Mouse (Mus musculus): ENCODE measurements around the gene Mrps6.

The Mrps6 gene

GRCm38 (mm10) chr16:92127226-92127625 lies 69.2 kb downstream of the Mrps6 start:
- no peak for DNase-seq

GRCm38 (mm10) chr16:92127666-92128065 lies 69.6 kb downstream of the Mrps6 start:
- DNase-seq, result no peak

GRCm38 (mm10) chr16:92129843-92130242 lies 71.8 kb downstream of the Mrps6 start:
- no peak for DNase-seq

DNA sequence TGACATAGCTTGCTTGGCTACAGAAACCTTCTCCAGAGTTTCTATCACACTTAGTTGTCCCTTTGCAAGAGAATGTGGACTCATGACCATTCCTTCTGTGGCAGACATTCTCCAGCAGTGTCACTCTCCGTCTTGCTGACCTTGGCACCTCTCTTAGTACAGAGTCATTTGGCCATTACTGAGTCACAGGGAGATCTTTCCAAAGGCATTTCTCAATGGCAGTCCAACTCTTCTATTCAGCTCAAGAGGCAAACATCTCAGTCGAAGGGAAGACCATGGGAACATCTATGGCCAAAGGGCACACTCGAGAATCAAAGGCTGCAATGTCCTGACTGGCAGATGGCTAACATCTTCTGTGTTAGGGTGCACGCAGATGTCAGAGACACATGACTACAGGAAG lies 74.4 kb downstream of the Mrps6 start:
- no peak for DNase-seq

DNA sequence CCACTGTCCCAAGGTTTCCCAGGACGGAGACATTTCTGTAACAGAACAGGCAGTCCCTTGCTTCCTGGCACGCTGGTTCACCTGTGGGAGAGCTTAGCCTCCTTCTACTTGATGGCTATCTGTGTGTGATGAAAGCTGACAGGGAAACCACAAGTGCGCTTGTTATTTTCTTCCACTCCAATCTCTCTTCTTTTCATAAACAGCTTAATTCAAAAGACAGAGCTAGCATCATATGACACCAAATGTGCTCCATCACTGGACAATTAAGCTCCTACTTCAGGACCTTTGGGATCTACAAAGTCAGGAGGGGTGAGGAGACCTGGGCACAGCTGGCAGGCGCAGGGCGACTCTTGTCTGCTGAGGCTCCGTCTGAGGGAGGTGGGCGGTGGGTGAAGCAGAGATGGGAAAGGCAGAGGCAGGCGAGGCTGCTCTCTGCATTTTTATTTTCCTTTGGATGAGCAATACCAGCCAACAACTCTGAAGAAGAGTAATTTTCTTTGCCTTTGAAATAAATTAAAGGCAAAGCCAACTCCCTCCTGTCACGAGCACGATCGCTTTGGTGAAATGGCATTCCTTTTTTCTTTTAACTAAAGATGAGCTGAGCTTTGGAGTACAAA lies 76.2 kb downstream of the Mrps6 start:
- no peak for DNase-seq

GRCm38 (mm10) chr16:92136275-92136674 lies 78.2 kb downstream of the Mrps6 start:
- DNase-seq, result no peak

GRCm38 (mm10) chr16:92139386-92140261 lies 81.6 kb downstream of the Mrps6 start:
- DNase-seq, result no peak

DNA sequence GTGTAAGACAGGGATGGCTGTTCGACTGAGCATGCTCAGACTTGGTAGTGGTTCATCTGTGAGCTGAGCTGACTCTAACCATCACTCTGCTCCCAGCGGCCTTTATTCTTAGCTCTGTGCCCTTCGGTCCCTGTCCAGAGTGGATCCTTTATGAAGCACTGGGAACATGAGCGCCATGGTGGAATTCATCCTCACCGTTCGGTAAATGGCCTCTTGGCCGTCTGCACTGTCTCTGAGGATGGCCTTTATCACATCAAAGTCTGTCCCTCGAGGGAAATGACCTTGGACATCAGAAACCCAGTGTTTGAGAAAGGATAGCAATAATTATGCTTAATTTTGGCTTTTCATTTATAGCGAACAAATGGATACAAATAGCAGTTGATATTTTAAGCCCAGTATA lies 82.3 kb downstream of the Mrps6 start:
- no peak for DNase-seq

- no peak for DNase-seq
Measured at GRCm38 (mm10) chr16:92141021-92141420, 83.0 kb downstream of the Mrps6 start.

DNA sequence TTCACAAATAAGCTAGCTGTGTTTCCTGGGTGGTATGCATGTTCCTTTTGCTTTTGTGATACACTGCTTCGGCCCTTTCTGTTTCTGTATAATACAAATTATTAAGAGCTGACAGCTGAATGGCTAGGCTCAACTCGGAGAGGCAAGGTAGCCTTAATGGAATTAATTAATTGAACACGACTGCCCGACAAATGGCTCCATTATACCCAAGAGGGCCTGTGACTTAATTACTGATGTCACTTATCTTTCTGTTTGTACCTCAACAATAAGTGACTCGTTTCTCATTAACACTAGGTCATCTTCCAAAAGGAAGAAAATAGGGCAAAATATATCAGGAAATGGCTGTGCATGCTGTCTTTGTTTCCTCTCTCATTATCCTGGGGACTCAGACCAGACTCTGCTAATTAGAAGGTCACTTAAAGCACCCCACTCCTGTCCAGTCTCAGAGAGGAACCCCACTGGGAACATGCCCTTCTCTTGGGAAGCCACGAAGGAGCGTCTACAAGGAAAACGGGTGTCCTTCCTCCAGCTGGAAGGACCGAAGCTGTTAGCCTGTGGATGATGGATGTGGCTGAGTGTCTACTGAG lies 84.4 kb downstream of the Mrps6 start:
- DNase-seq, result no peak

DNA sequence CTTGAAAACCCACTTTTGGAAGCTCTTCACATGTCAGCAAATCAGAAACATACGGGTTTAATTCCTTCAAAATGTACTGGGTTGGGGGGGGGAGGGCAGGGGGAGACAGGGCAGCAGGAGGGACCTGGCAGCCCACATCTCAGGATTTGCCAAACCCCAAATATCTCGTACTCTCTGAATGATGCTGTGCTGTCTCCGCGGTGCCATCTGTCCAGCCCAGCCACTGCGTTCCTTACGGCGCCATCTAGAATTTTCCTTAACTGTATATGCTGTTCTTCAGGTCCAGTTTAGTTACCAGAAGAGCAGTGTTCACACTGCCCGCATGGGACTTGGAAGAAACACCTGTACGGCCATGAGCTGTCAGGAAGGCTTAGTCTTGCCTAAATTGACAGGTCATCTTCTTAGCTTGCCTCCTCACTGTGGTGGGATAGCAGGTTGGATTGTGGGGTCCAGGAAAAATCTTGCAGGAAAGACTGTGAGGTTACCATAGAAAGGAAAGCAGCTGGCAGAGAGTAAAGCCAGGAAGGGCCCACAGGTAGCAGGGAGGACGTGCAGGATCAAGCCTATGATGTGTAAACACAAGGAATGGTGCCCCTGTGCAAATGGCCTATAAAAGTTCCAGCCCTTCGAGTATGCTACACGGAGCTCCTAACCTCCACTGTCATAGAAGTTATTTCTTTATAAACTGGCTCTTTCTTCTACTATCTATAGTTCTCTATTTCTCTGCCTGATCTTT lies 89.7 kb downstream of the Mrps6 start:
- no peak for DNase-seq

DNA sequence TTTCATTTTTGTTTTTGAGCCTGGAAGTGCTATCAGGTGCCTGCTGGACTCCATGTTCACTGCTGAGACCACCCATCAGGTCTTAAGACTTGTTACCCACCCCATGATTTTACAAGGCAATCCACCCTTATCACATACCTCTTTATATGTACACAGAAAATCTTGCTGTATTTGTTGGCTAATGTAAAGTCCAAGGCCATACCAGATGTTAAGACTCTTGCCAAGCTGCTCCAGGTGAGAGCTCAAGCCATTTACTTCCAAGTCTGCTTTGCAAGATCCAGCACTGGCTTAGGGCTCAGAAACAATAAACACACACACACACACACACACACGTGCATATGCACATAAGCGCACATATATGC lies 90.3 kb downstream of the Mrps6 start:
- DNase-seq, result no peak

DNA sequence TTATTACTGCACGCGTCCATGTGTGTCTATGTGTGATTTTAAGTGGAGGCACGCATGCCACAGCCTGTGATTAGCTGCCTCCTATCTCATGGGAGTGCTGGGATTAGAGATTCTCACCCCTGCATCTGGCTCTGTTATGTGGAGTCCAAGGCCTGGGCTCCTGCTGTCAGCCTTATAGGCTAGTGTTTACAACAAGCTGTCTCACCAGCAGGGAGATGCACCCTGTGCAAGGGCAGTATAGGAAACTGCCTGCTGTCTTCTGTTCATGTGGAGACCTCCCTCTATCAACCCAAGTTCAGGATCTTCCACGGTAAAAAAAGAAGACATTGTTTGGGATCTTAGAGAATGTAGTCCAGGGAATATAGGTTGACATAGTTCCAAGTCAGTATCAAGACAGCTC lies 92.9 kb downstream of the Mrps6 start:
- no peak for DNase-seq

DNA sequence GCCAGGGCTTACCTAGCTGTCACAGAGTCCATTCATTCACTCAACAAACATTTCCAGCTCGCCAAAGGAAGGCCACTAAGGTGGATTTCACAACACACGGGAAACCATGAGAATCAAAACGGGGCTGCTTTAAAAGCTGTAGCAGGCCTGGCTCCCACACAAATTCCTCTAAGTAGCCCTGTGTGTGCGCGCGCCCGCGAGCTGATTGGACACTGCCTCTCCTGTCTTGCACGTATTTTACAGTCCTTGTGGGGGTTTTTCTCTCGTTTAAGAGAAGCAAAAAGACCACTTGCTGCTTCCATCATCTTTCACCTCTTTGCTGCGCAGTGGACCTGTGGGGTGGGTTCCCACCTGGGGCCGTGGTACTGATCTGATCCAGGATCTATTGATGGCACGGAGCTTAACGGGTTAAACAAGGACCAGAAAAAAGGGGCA lies 100.0 kb downstream of the Mrps6 start:
- DNase-seq, result no peak

GRCm38 (mm10) chr16:92158461-92159091 lies 100.5 kb downstream of the Mrps6 start:
- DNase-seq, result peak; percentile 11 to 12

GRCm38 (mm10) chr16:92159114-92159513 lies 101.0 kb downstream of the Mrps6 start:
- no peak for DNase-seq

Measured in thymus, adult 18-20 months (tissue).